Mouse (Mus musculus) left cerebral cortex, postnatal 14 days (tissue): ENCODE data around the gene Dtl. TPM values are rescaled to one million over a fixed set of nuclear protein-coding genes. Genes with fewer than 3 reads are reported as not detected.
A peak's percentile ranks its signal among the peaks of the same experiment; 100 is the strongest.

ENCODE experiments used
- DNase-seq, 2 experiments: peaks; one replicate each; pipeline ENCODE4 v3.0.0; 2021 to 2022; ENCODE audit warnings: low spot score in 2 of 2, mixed read lengths in 1 of 2
- intact Hi-C: fragments of 180-260 bp; cut with DNase I; formaldehyde crosslinking; loops from one replicate; pipeline ENCODE4 v1.15.1; 2025
- long read RNA-seq, 2 experiments: library from polyadenylated mRNA; stranded (forward); transcript quantifications; one replicate each; pipeline ENCODE4 v2.0.0; 2021
- total RNA-seq, 2 experiments: library from RNA; stranded (reverse); gene quantifications; 2 replicates each; pipeline ENCODE4 v1.2.3; 2021

The Dtl gene
- total RNA-seq, result 1 to 10 TPM; 5.9 to 6.2 TPM
- long read RNA-seq, experiment 1, full-length matches to known transcripts, result 1 of 31 reads
- long read RNA-seq, experiment 1, partial matches to known transcripts, result 29 of 31 reads
- long read RNA-seq, experiment 1, other reads (novel, unspliced or antisense), result 1 of 31 reads
- long read RNA-seq, experiment 2, full-length matches to known transcripts, result 1 of 28 reads
- long read RNA-seq, experiment 2, partial matches to known transcripts, result 24 of 28 reads
- long read RNA-seq, experiment 2, other reads (novel, unspliced or antisense), result 3 of 28 reads

DNA sequence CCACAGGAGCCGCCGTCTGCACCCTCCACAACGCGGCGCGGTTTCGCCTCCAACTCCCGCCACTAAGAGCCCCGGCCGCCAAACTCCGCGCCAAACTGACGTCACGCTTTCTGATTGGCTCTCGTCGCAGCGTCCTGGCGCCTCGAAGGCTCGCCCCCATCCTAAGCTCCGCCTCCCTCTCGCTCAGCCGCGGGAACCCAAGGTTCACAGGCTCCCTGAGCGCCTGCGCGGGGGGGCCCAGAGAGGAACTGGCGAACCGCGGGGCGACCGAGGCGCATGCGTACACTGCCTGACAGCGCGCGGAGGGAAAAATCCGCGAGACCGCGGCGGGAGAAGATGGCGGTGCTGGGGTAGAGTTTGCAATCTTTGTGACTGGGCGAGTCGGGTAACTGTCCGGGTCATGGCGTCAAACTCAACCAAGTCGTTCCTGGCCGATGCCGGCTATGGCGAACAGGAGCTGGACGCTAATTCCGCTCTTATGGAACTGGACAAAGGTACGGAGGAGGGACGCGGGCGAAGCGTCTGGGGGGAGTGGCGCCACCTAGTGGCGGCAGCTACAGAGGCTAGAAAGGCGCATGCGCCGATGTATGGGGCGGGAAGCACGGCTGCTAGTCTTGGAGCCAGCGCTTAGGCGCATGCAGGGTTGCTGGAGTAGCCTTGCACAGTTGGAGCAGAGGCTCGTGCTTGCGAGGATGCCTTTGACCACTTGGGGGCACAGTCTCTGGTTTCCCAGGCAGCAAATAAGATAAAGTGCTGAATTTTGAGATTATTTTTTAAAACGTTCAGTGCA, at the start of gene Dtl, which contains the start of gene Ints7:
Gene Dtl (minus strand): TSS at position 87 of the 790 bp plus-strand sequence.
Gene Ints7 (plus strand): TSS at position 179 of the 790 bp plus-strand sequence.
- intact Hi-C loops, result loop anchor here (2.0 to 5.0 kb wide), 2 partner anchors 142 to 243 kb away; partner anchors contain the start of gene Lpgat1
- peak; percentile 99 for DNase-seq

DNA sequence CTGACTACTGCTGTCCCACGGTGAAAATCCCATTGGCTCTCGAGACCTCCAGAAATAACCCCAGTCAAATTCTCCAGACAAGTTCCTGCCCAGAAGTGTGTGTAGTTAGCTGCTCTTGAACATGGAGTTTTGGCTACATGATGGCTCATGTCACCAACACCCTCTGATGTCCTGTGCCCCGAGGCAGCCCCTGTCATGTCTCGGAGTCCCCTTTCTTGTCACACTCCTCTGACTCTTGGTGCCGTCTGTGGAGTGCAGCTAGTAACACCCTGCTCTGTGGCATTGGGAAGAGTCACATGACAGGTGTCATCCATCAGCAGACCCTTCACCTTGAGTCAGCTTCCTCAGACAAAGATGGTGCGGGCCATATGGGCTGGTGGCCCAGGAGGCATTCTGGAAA, 49.7 kb upstream of the Dtl start:
- DNase-seq, result no peak
- intact Hi-C loops, result no loop called here

DNA sequence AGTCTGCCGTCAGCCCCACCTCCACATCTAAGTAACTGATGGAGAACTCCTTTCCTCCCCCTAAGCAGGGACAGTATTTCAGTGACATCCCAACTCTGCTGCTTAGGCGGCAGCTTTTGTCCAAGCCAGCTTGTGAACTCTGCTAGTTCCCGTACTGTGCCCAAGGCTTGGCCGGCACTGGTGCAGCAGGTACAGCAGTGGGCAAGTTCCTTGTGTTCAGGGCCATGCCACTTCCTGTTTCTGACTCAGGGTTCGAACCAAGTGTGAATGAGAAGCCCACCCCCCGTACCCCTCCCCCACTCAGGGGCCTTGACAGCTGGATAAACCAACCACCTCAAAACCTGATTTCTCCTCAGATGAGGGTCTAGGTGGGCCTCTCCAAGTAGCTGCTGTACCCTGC, 49.1 kb upstream of the Dtl start:
- intact Hi-C loops, result no loop called here
- DNase-seq, result no peak

DNA sequence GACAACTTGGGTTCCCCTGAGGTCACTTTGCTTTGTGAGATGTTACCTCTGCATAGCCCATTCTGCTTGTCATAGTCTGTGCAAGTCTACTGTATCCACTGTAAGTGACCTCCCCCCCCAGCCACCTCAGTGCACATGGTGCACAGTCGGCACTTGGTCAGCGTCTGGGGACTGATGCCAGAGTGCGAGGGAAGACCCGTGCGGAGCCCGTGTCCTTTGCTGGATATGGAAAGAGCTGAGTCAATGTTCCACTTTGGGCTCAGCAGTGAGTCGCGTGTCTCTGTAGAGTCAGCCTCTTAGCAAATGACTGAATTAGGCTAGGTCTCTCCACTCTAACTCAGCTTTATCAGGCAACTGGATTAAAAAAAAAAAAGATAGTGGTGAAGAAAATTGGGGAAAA, 47.5 kb upstream of the Dtl start:
- intact Hi-C loops, result no loop called here
- DNase-seq, result peak; percentile 26 to 30

- DNase-seq, result no peak
- intact Hi-C loops, result no loop called here
Measured at GRCm38 (mm10) chr1:191621096-191621495, 45.8 kb upstream of the Dtl start.

- DNase-seq, result no peak
- intact Hi-C loops, result no loop called here
Measured at GRCm38 (mm10) chr1:191618067-191618766, 42.9 kb upstream of the Dtl start.

DNA sequence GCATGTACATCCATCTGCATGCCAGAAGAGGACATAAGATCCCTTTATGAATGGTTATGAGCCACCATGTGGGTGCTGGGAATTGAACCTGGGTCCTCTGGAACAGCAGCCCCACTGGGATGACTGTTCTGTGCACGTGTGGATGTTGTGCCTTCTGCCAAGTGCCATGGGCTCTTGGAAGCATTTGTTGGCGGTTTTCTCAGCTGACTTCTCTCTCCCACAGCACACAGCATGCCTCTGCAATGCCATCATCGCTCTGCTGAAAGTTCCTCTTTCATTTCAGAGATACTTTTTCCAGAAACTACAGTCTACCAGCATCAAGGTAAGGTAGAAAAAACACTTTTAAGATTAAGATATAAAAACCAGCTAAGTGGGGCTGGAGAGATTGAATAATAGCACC, 42.2 kb upstream of the Dtl start:
- DNase-seq, result no peak
- intact Hi-C loops, result no loop called here

- intact Hi-C loops, result no loop called here
- no peak for DNase-seq
Measured at GRCm38 (mm10) chr1:191616245-191616644, 40.9 kb upstream of the Dtl start.

DNA sequence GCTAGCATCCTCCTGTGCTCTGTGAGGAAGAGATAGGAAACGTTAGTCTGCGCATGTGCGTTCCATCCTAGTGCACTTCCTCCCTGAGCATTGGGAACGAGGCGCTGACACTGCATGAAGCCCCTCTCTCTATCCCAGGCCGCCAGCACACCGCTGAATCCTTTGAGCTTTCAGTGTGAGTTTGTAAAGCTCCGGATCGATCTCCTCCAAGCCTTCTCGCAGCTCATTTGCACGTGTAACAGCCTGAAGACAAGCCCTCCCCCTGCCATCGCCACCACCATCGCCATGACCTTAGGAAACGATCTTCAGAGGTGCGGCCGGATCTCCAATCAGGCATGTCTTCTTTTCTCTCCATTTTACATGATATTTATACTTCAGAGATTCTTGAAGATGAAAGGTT, 37.5 kb upstream of the Dtl start:
- intact Hi-C loops, result no loop called here
- DNase-seq, result no peak

GRCm38 (mm10) chr1:191611686-191612085, 36.3 kb upstream of the Dtl start:
- peak in 1 of 2 experiments; percentile 9 for DNase-seq
- intact Hi-C loops, result no loop called here

- intact Hi-C loops, result no loop called here
- DNase-seq, result peak; percentile 64 to 65
Measured at GRCm38 (mm10) chr1:191610357-191610756, 35.0 kb upstream of the Dtl start.

GRCm38 (mm10) chr1:191609578-191609977, 34.2 kb upstream of the Dtl start:
- no peak for DNase-seq
- intact Hi-C loops, result no loop called here

GRCm38 (mm10) chr1:191609051-191609450, 33.7 kb upstream of the Dtl start:
- DNase-seq, result no peak
- intact Hi-C loops, result no loop called here

DNA sequence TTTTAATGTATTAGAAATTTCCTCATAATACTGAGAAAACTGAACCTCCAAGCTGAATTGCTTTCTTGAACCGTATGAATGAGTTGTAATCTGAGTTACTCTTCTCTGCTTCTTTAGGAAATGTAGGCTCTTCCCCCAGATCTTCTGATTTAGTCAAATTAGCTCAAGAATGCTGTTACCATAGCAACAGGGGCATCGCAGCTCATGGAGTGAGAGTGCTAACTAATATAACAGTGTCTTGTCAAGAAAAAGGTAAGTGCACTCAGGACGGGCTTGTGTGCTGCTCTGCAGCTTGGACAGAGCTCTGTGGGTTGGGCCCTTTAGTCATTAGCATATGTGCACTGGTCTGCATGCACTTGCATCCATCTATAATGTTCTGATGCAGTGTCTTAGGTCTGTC, 29.3 kb upstream of the Dtl start:
- peak in 1 of 2 experiments; percentile 22 for DNase-seq
- intact Hi-C loops, result no loop called here

DNA sequence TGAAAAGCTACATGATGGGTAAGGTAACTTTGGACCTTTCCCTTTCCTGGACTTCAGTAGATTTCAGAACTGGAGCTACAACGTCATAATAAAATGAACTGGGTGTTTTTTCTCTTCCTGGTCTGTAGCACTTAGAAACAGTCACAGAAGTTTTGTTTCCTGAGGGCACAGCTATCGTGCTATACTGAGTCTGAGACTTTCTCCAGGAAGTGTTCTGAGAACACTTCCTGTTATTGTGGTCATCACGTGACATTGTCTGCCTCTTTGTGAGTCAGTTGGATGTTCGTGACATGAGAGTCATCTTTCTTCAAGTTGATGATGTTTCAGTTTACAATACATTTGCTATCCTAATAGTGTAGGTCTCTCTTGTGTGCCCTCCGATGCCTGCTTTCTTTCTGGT, 23.9 kb upstream of the Dtl start:
- DNase-seq, result no peak
- intact Hi-C loops, result no loop called here

DNA sequence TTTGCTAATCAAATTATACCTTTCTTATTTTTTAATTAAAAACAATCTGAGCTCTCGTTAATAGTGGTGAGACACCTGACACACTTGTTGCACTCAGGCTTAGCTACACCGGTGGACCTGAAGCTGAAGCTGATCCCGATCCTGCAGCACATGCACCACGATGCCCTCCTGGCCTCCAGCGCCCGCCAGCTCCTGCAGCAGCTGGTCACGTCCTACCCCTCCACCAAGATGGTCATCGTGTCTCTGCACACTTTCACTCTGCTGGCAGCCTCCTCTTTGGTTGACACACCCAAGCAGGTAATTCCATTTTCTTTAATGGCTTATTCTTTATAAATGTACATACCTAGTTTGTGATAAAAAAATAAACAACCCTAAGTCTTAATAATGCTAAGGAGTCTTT, 20.7 kb upstream of the Dtl start:
- intact Hi-C loops, result no loop called here
- DNase-seq, result no peak

DNA sequence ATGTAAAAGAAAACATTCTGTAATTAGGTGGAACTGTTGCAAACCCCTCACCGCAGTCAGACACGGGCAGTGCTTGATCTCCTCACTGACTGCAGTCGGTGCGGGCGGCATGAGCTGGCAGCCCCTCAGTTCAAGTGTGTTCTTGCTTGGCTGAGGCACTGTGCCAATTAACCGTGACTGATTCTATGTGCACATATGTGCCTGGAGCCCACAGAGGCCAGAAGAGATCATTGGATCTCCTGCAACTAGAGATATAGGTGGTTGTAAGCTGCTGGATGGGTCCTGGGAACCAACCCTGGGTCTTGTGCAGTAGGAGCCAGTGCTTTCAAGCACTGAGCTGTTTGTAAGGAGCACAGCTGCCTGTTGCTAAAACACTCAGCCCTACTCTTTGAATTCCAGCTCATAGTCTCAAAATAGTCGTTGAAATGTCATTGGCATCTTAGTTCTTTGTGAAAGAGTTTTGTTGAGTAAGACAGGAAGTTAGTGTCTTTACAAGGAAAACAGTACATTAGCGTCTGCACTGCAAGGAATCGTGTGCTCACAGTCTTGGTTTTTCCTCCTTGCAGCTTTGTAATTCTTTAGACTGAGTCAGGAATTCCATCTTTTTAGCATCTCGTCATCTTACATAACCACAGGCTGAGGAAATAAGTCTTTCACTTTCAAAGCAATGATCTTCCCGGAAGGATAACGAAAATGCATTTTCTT, 16.8 kb upstream of the Dtl start:
- intact Hi-C loops, result no loop called here
- DNase-seq, result peak; percentile 21 to 42

- intact Hi-C loops, result loop anchor here (5.0 kb wide), 1 partner anchor 134 kb away; no protein-coding TSS in a partner anchor
- no peak for DNase-seq
Measured at GRCm38 (mm10) chr1:191588749-191589148, 13.4 kb upstream of the Dtl start.

GRCm38 (mm10) chr1:191587062-191587461, 11.7 kb upstream of the Dtl start:
- DNase-seq, result no peak
- intact Hi-C loops, result loop anchor here (5.0 kb wide), 1 partner anchor 135 kb away; no protein-coding TSS in a partner anchor
